Mouse (Mus musculus) kidney, adult 11 months (tissue): ENCODE results near the gene Vcp.
"Not testable (repeated sequence)": the region's sequence is repeated elsewhere in the genome, so short reads cannot be mapped to it uniquely, and the experiment has no call there.

Source experiments
- DNase-seq: peaks from one replicate; pipeline ENCODE4 v3.0.0; 2022

Gene Vcp

DNA sequence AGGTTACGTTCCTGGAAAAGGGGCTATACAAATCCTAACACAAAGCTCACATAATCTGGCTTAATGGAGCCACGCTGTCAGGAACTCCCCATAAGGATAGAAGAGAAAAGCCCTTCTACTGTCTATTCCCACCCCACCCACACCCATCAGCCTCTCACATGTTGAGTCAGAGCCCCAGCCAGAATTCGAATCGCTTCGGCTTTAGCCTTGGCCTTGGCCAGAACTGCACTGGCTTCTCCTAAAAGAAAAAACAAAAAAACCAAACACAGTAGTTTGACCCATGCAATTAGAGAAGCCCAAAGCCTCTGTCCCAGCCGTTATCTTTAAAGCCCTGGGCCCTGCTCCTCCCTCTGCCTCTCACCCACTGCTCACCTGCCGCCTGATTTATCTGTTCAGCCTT is 28.8 kb upstream of the Vcp start:
- no peak for DNase-seq

GRCm38 (mm10) chr4:43025084-43025960 is 25.0 kb upstream of the Vcp start, which contains the start of gene Pigo:
Pigo (minus strand) TSS chr4:43025819.
- peak; percentile 95 for DNase-seq

DNA sequence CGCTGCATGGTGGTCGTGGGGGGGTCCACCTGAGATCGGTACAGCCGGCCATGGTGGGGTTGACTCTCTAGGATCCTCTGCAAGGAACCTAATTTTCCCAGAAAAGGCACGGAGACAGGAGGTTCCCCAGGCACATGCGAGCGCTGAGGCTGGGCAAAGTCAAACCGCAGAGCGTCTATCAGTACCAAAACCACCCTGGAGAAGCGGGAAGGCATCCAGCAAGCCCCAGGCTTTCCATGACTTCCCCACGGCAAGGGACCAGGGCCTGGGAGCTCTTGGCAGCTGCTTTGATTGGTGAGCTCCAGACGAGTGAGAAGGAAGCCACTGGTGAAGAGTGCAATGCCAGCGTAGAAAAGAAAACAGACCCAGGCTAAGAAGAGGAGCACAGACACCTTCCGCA is 24.4 kb upstream of the Vcp start:
- no peak for DNase-seq

DNA sequence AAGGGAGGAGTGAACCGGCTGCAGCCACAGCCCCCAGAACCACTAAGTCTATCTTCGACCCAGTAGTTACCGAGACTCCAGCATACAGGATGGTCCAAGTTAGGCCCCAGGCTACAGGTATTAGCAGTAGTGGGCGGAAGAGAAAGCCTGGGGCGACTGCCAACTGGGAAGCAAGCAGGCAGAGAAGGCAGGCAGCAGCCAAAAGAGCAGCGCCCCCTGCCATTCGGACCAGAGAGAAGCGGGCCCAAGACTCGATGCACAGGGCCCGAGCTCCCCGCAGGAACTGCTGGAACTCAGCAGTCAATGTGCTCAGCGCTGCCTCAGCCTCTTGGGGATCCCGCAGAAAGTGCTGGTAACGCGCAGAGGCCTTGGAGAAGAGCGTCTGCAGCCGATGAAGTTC is 21.0 kb upstream of the Vcp start:
- DNase-seq, result no peak

- DNase-seq, result no peak
These were observed 20.6 kb upstream of the Vcp start for GRCm38 (mm10) chr4:43020876-43021275.

DNA sequence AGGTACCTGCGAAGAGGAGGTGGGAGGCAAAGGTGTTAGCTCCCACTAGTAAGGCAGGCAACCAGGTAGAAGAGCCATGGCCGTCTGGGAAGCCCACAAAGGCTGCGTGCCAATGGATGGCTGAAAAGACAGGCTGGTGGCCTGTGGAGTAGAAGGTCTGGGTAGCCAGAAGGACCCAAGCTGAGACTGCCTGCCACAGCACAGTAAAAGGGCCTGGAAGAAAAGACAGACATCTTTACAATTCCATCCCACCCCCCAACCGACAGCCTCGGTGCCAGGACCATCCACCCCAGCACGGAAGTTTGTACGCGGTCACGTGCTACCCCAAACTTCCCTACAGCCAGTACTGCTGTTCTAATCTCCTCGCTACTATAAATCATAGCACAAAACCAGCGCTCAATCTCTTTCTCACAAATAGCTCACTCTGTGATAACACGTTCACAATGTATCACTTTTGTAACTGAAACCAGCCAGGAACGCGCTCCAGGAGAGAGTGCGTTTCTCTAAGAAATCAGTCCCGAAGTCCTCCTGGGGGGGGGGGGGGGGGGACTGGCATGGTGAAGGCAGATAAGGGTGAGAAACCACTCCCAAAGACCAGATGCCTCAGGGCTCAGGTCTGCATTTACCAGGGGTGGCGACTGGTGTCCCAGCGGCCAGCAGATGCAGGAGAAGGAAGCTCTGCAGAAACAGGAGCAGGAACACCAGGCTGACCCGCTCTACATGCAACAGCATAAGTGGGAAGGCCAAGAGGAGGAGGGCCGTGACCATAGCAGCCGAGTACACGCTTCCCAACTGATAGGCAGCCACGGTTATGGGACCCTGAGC is 19.5 kb upstream of the Vcp start:
- no peak for DNase-seq

- DNase-seq, result peak; percentile 2
These were observed 18.9 kb upstream of the Vcp start for GRCm38 (mm10) chr4:43019176-43019575.

DNA sequence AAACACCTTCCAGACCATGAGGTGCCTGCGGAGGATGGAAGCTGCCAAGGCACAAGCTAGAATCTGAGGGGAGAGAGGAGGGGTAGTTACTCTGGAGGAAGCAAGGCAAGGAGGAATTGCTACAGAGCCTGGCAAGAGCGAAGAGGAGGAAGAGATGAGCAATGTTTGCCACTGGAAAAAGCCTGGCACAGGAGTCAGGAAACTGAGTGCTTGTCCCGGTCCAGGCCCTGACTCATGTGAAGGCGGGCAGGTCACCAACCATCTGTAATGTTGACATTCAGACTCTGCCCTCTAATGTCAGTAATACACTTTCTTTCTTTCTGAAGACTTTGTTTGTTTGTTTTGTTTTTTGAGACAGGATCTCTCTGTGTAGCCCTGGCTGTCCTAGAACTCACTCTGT is 17.8 kb upstream of the Vcp start:
- DNase-seq, result no peak

DNA sequence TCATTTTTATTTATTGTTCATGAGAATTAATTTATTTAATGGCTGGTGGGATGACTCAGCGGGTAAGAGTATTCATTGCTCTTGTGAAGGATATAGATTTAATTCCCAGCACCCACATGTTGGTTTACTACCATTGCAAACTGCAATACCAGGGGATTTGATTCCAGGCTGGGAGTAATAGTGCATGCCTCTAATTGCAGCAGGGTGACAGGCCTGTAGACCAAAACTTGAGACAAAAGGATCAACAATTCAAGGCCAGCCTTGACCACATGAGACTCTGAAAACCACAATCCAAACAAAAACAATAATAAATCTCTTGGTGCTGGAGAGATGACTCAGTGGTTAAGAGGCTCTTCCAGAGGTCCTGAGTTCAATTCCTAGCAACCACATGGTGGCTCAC is 11.8 kb upstream of the Vcp start:
- no peak for DNase-seq

- peak; percentile 82 for DNase-seq
These were observed 10.1 kb upstream of the Vcp start, which contains the start of gene Fancg for GRCm38 (mm10) chr4:43010161-43011038. Fancg (minus strand) TSS chr4:43010506.

DNA sequence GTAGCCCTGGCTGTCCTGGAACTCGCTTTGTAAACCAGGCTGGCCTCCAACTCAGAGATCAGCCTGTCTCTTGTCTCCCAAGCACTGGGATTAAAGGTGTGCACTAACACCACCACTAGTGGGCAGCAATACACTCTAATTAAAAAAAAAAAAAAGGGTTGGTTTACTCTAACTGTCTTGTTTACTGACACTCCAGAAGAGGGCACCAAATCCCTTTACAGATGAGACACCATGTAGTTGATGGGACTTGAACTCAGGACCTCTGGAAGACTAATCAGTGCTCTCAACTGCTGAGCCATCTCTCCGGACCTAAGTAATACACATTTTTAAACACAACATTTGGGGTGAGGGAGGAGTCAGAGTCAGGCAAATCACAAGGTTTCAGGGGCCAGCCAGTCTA is 5.5 kb upstream of the Vcp start:
- DNase-seq, result peak; percentile 32

DNA sequence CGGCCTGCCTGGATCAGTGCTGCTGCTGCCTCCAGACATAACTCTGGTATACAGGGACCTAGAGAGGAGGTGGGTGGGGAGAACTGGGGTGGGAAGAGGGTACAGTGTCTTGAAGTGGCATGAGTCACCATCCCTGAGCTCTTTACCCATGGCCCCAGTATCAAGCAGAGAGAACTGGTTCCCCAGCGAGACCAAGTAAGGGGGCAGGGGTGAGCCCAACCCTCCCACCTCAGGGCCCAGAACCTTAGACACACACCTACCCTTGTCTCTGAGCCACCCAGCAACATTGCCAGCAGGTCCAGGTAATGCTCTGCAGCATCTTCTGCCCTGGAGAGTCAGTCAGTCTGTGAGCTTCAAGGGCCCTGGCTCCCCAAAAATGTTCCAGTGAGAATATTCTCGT is 4.6 kb upstream of the Vcp start:
- DNase-seq, result no peak

DNA sequence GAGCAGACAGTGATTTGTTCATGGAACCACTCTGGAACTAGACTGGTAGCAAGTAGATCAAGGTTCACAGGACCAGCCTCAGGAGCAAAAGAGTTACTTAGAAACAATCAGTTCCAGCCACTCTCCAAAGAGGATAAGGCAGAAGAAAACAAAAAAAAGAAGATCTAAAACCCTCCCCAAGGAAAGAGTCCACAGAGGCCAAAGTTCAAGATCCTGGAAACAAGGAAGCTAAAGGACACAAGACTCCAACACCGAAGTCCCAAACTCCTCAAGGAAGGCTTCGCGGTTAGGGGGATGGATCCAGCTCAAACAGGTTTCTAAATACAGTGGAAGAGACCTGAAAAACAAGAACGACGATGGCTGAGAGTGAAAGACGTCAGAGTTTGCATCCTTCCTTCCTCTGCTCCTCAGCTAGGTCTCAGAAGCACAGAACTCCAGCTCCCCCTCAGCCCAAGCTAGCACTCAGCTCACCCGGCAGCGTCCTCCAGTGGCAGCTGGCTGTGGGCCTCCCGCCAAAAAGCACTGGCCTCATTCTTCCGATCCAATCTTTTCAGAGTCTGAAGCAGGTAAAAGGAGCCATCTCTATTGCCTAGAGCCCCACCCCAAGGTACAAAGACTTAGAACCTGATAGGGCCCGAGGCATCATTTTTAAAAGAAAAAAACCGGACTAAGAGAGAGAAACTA is 2.6 kb upstream of the Vcp start:
- DNase-seq, result no peak

DNA sequence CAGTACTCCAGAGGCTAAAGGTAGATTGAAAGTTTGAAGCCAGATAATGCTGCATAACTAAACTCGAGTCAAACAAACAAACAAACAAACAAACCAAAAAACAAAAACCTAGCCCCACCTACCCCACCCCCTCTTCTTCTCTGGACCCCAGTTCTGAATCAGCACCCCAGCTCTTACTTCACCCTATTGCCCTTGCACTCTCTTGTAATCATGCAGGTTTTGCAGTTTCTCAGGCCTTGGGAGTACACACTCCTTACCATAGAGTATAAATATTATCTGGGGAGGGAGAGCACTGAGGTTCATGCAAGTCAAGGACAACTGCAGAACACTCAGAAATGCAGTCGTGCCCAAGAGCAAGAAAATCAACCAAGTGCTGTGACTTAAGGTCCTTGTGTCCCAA is 965 bp upstream of the Vcp start:
- no peak for DNase-seq

- peak; percentile 82 for DNase-seq
These were observed 711 bp downstream of the Vcp start for GRCm38 (mm10) chr4:42999451-43000140.

- no peak for DNase-seq
These were observed 2.3 kb downstream of the Vcp start for GRCm38 (mm10) chr4:42998022-42998421.

- DNase-seq, result no peak
These were observed 12.0 kb downstream of the Vcp start for GRCm38 (mm10) chr4:42988296-42988695.

DNA sequence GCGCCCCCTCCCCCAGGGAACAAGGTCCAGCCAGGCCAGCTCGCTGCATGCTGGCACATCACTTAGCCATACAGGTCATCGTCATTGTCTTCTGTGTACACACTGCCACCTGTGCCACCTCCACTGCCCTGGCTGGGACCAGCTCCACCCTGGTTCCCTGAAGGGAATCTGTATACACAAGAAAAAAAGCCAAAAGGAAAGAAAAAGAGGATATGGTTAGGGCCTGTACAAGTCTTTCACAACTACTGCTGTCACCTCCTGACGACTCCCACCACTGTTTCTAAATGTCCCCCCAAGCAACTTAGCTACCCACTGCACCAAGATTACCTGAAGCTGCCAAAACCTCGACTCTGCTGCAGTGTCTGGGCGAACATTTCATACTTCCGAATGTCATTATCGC is 19.8 kb downstream of the Vcp start:
- DNase-seq, result not testable (repeated sequence)

GRCm38 (mm10) chr4:42978062-42978461 is 22.2 kb downstream of the Vcp start:
- DNase-seq, result no peak

- no peak for DNase-seq
These were observed 26.4 kb downstream of the Vcp start for GRCm38 (mm10) chr4:42973868-42974267.

GRCm38 (mm10) chr4:42972952-42973351 is 27.4 kb downstream of the Vcp start:
- no peak for DNase-seq

GRCm38 (mm10) chr4:42969304-42969703 is 31.0 kb downstream of the Vcp start, which contains the start of gene 1700022I11Rik:
1700022I11Rik (plus strand) TSS chr4:42969604.
- DNase-seq, result no peak
